Mouse (Mus musculus): ENCODE data around the gene Tmem132d.

GRCm38 (mm10) chr5:127781221-127781620, 651.7 kb downstream of the Tmem132d start:
- TF ChIP-seq POLR2A (IDR thresholded peaks at IDR 0.05; ENCODE audit: borderline replicate concordance, extremely low read depth, insufficient read depth, insufficient read length, poor library complexity, severe bottlenecking) = no peak
- no peak for TF ChIP-seq CTCF (IDR thresholded peaks at IDR 0.05; ENCODE audit: borderline replicate concordance, extremely low read depth, insufficient read depth, insufficient read length)
